Mouse (Mus musculus): ENCODE measurements at regions not wholly inside any gene's neighbourhood (a gene's known extent, or its start where the extent isn't known, plus 50 kb on each side); places are given as distances from the start of the nearest gene placed in this dataset.
"Not testable (repeated sequence)": the region's sequence is repeated elsewhere in the genome, so short reads cannot be mapped to it uniquely, and the experiment has no call there.

GRCm38 (mm10) chr14:104410730-104411129 is 57.1 kb downstream of the Pou4f1 start:
- Histone ChIP-seq H3K27ac (ENCODE audit: low read depth, low read length) (no peak overlapping the region), H3K4me2 (ENCODE audit: low read depth) (no peak overlapping the region), H3K4me3 (ENCODE audit: low read depth, low read length) (no peak overlapping the region), H3K9ac (ENCODE audit: low read length) (no peak overlapping the region), H3K9me3 (ENCODE audit: control insufficient read depth, low read length) (no peaks in the 10 kb centered on the region), H3K36me3 (ENCODE audit: control insufficient read depth, insufficient read depth, low read length) (no peaks in the 10 kb centered on the region), H3K4me1 (ENCODE audit: control insufficient read depth, insufficient read depth, low read length) (no peaks in the 10 kb centered on the region), H3K27me3 (ENCODE audit: control insufficient read depth, insufficient read depth, low read length) (no peaks in the 10 kb centered on the region)
- 23% methylated on average over 2 of the region's 2 CpGs for WGBS
- DNase-seq (ENCODE audit: low spot score) (no peak), ATAC-seq (ENCODE audit: insufficient read depth, low FRiP score, low TSS enrichment) (peak; percentile 63)

GRCm38 (mm10) chr14:104410292-104410691 is 57.5 kb downstream of the Pou4f1 start:
- Histone ChIP-seq H3K4me1 (ENCODE audit: control insufficient read depth, insufficient read depth, low read length) (no peaks in the 10 kb centered on the region), H3K36me3 (ENCODE audit: control insufficient read depth, insufficient read depth, low read length) (no peaks in the 10 kb centered on the region), H3K4me2 (ENCODE audit: low read depth) (no peak overlapping the region), H3K9ac (ENCODE audit: low read length) (no peak overlapping the region), H3K9me3 (ENCODE audit: control insufficient read depth, low read length) (no peaks in the 10 kb centered on the region), H3K4me3 (ENCODE audit: low read depth, low read length) (no peak overlapping the region), H3K27me3 (ENCODE audit: control insufficient read depth, insufficient read depth, low read length) (no peaks in the 10 kb centered on the region), H3K27ac (ENCODE audit: low read depth, low read length) (no peak overlapping the region)
- DNase-seq (ENCODE audit: low spot score) (no peak), ATAC-seq (ENCODE audit: insufficient read depth, low FRiP score, low TSS enrichment) (peak; percentile 78)
- 34% methylated on average over 6 of the region's 6 CpGs for WGBS

- WGBS: 82% methylated on average over 3 of the region's 3 CpGs
- DNase-seq (ENCODE audit: low spot score): no peak
- Histone ChIP-seq H3K4me1 (ENCODE audit: control insufficient read depth, insufficient read depth, low read length) (no peaks in the 10 kb centered on the region), H3K4me3 (ENCODE audit: low read depth, low read length) (no peak overlapping the region), H3K9me3 (ENCODE audit: control insufficient read depth, low read length) (no peaks in the 10 kb centered on the region), H3K9ac (ENCODE audit: low read length) (no peak overlapping the region), H3K27me3 (ENCODE audit: control insufficient read depth, insufficient read depth, low read length) (no peaks in the 10 kb centered on the region), H3K27ac (ENCODE audit: low read depth, low read length) (no peak overlapping the region), H3K36me3 (ENCODE audit: control insufficient read depth, insufficient read depth, low read length) (no peaks in the 10 kb centered on the region), H3K4me2 (ENCODE audit: low read depth) (no peak overlapping the region)
- ATAC-seq (ENCODE audit: insufficient read depth, low FRiP score, low TSS enrichment): no peak
Measured at GRCm38 (mm10) chr14:104406062-104406461, 61.7 kb downstream of the Pou4f1 start.

- 83% methylated on average over 8 of the region's 8 CpGs for WGBS
- H3K27ac ChIP-seq (ENCODE audit: low read depth, low read length): no peak overlapping the region
Measured at GRCm38 (mm10) chr14:104389297-104390071, 78.3 kb downstream of the Pou4f1 start.

GRCm38 (mm10) chr14:104388879-104389278 is 78.9 kb downstream of the Pou4f1 start:
- Histone ChIP-seq H3K9me3 (ENCODE audit: control insufficient read depth, low read length) (no peaks in the 10 kb centered on the region), H3K9ac (ENCODE audit: low read length) (no peak overlapping the region), H3K4me3 (ENCODE audit: low read depth, low read length) (no peak overlapping the region), H3K36me3 (ENCODE audit: control insufficient read depth, insufficient read depth, low read length) (no peaks in the 10 kb centered on the region), H3K4me2 (ENCODE audit: low read depth) (no peak overlapping the region), H3K27ac (ENCODE audit: low read depth, low read length) (no peak overlapping the region), H3K4me1 (ENCODE audit: control insufficient read depth, insufficient read depth, low read length) (no peaks in the 10 kb centered on the region), H3K27me3 (ENCODE audit: control insufficient read depth, insufficient read depth, low read length) (no peaks in the 10 kb centered on the region)
- DNase-seq (ENCODE audit: low spot score) (no peak), ATAC-seq (ENCODE audit: insufficient read depth, low FRiP score, low TSS enrichment) (no peak)
- WGBS: 77% methylated on average over 2 of the region's 2 CpGs

More at GRCm38 (mm10) chr14:104389297-104390071, 78.3 kb downstream of the Pou4f1 start:
- Histone ChIP-seq H3K4me1 (ENCODE audit: control insufficient read depth, insufficient read depth, low read length) (no peaks in the 10 kb centered on the region), H3K9ac (ENCODE audit: low read length) (no peak overlapping the region), H3K36me3 (ENCODE audit: control insufficient read depth, insufficient read depth, low read length) (no peaks in the 10 kb centered on the region), H3K9me3 (ENCODE audit: control insufficient read depth, low read length) (no peaks in the 10 kb centered on the region), H3K27me3 (ENCODE audit: control insufficient read depth, insufficient read depth, low read length) (no peaks in the 10 kb centered on the region), H3K4me3 (ENCODE audit: low read depth, low read length) (no peak overlapping the region), H3K4me2 (ENCODE audit: low read depth) (no peak overlapping the region)
- no peak for DNase-seq (ENCODE audit: low spot score)
- no peak for ATAC-seq (ENCODE audit: insufficient read depth, low FRiP score, low TSS enrichment)

DNA sequence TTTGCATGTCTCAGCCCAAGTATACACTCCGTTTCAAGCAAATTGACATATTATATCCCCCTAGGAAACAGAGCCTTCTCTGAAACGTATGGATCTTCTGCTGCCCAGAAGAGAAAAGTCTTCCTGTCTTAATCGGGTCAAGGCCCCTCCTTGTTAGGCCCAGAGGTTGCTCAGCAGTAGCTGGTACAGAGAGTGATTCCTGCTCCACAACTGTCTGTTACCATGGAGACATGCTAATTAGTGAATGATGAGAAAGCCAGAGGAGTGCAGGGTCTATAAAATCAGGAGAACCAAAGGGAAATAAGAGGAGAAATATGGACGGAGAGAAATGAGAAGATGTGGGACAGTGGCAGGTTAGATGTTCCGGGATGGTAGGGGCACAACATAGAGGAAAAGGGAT is 86.8 kb downstream of the Pou4f1 start:
- DNase-seq (ENCODE audit: low spot score): no peak

DNA sequence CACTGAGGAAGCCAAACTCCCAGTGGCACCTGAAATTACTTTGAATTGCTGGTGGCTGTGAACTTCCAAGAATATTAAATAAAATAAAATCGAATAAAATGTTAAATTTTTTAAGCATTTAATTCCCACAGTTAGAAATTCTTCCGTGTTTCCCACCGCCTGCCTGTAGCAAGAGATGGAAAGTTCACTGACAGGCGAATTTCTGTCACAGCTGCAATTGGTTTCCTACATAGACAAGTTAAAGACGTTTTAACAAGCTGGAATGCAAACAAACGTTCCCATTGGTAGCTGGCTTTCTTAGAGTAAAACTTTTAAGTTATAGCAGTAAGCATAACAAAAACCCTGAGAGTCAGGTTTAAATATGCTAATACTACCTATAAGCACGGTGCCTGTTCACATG is 95.0 kb downstream of the Pou4f1 start:
- no peaks in the 10 kb centered on the region for H3K36me3 ChIP-seq (ENCODE audit: control insufficient read depth, insufficient read depth, low read length)
- H3K4me1 ChIP-seq (ENCODE audit: control insufficient read depth, insufficient read depth, low read length): no peaks in the 10 kb centered on the region
- no peak overlapping the region for H3K9ac ChIP-seq (ENCODE audit: low read length)
- no peak overlapping the region for H3K4me3 ChIP-seq (ENCODE audit: low read depth, low read length)
- no peaks in the 10 kb centered on the region for H3K27me3 ChIP-seq (ENCODE audit: control insufficient read depth, insufficient read depth, low read length)
- H3K4me2 ChIP-seq (ENCODE audit: low read depth): no peak overlapping the region
- H3K27ac ChIP-seq (ENCODE audit: low read depth, low read length): no peak overlapping the region
- ATAC-seq (ENCODE audit: insufficient read depth, low FRiP score, low TSS enrichment): no peak
- WGBS: 77% methylated on average over 7 of the region's 7 CpGs
- no peaks in the 10 kb centered on the region for H3K9me3 ChIP-seq (ENCODE audit: control insufficient read depth, low read length)
- no peak for DNase-seq (ENCODE audit: low spot score)

More for the DNA sequence above, 86.8 kb downstream of the Pou4f1 start:
- Histone ChIP-seq H3K4me1 (ENCODE audit: control insufficient read depth, insufficient read depth, low read length) (no peaks in the 10 kb centered on the region), H3K9me3 (ENCODE audit: control insufficient read depth, low read length) (no peaks in the 10 kb centered on the region), H3K4me3 (ENCODE audit: low read depth, low read length) (no peak overlapping the region), H3K4me2 (ENCODE audit: low read depth) (no peak overlapping the region), H3K36me3 (ENCODE audit: control insufficient read depth, insufficient read depth, low read length) (no peaks in the 10 kb centered on the region), H3K9ac (ENCODE audit: low read length) (no peak overlapping the region), H3K27ac (ENCODE audit: low read depth, low read length) (no peak overlapping the region), H3K27me3 (ENCODE audit: control insufficient read depth, insufficient read depth, low read length) (no peaks in the 10 kb centered on the region)
- 57% methylated on average over 5 of the region's 5 CpGs for WGBS
- no peak for ATAC-seq (ENCODE audit: insufficient read depth, low FRiP score, low TSS enrichment)

GRCm38 (mm10) chr14:104356636-104357035 is 111.2 kb downstream of the Pou4f1 start:
- H3K9ac ChIP-seq (ENCODE audit: low read length): no peak overlapping the region
- H3K27me3 ChIP-seq (ENCODE audit: control insufficient read depth, insufficient read depth, low read length): no peaks in the 10 kb centered on the region
- no peak for DNase-seq (ENCODE audit: low spot score)
- H3K4me1 ChIP-seq (ENCODE audit: control insufficient read depth, insufficient read depth, low read length): no peaks in the 10 kb centered on the region
- H3K27ac ChIP-seq (ENCODE audit: low read depth, low read length): no peak overlapping the region
- ATAC-seq (ENCODE audit: insufficient read depth, low FRiP score, low TSS enrichment): no peak
- no peak overlapping the region for H3K4me3 ChIP-seq (ENCODE audit: low read depth, low read length)
- no peaks in the 10 kb centered on the region for H3K9me3 ChIP-seq (ENCODE audit: control insufficient read depth, low read length)
- H3K4me2 ChIP-seq (ENCODE audit: low read depth): no peak overlapping the region
- H3K36me3 ChIP-seq (ENCODE audit: control insufficient read depth, insufficient read depth, low read length): no peaks in the 10 kb centered on the region
- WGBS: 78% methylated on average over 1 of the region's 1 CpGs

GRCm38 (mm10) chr14:104336783-104337182 is 131.0 kb downstream of the Pou4f1 start:
- not testable (repeated sequence) for H3K4me2 ChIP-seq (ENCODE audit: low read depth); H3K4me1 ChIP-seq (ENCODE audit: control insufficient read depth, insufficient read depth, low read length); H3K27ac ChIP-seq (ENCODE audit: low read depth, low read length); DNase-seq (ENCODE audit: low spot score); H3K27me3 ChIP-seq (ENCODE audit: control insufficient read depth, insufficient read depth, low read length); H3K36me3 ChIP-seq (ENCODE audit: control insufficient read depth, insufficient read depth, low read length); H3K9ac ChIP-seq (ENCODE audit: low read length); ATAC-seq (ENCODE audit: insufficient read depth, low FRiP score, low TSS enrichment); H3K4me3 ChIP-seq (ENCODE audit: low read depth, low read length); H3K9me3 ChIP-seq (ENCODE audit: control insufficient read depth, low read length)
- 94% methylated on average over 15 of the region's 15 CpGs for WGBS

Measured in neural tube, embryonic 11.5 days (tissue).